Mouse (Mus musculus): ENCODE data around the gene Maff.

- TF ChIP-seq CTCF (IDR thresholded peaks at IDR 0.05; ENCODE audit: extremely low read depth, insufficient read length, insufficient replicate concordance, low read depth, low read length) (no peak), POLR2A (IDR thresholded peaks at IDR 0.05; ENCODE audit: low read depth, low read length) (no peak)
These were observed 41.2 kb downstream of the Maff start for GRCm38 (mm10) chr15:79387611-79388010.

All from small intestine, adult 2 months (tissue).